Mouse (Mus musculus) spleen, postnatal 0 days (tissue): ENCODE data around the gene Fbxw4. TPM values are rescaled to one million over a fixed set of nuclear protein-coding genes. Genes with fewer than 3 reads are reported as not detected.

ENCODE experiments used
- polyA plus RNA-seq: library from polyadenylated mRNA; unstranded; fragments of >200 nt; fragmentation: Nextera tagmentation; extraction: Ambion mirVana; gene quantifications from 2 replicates; pipeline ENCODE4 v1.2.1, GENCODE M21; 2015

Fbxw4 gene
- 4.3 and 4.8 TPM in 2 replicates for polyA plus RNA-seq

GRCm38 (mm10) chr19:45659738-45660502, at the start of gene Fbxw4:
TSS of gene Fbxw4 (minus strand) at chr19:45660312.

GRCm38 (mm10) chr19:45560153-45560890, 99.8 kb downstream of the Fbxw4 start, which contains the start of the genes Poll and Gm17018:
TSS of gene Poll (minus strand) at chr19:45560531.
TSS of gene Gm17018 (plus strand) at chr19:45560615.

Other genes with a start within 250 kb of the Fbxw4 start
- 4.7 and 6.3 TPM in 2 replicates for gene Poll, start 99.8 kb downstream of the Fbxw4 start, polyA plus RNA-seq
- 22.5 and 25.9 TPM in 2 replicates for gene Gm17018, start 99.7 kb downstream of the Fbxw4 start, polyA plus RNA-seq
- gene Fgf8, start 82.6 kb upstream of the Fbxw4 start, polyA plus RNA-seq, result 1.1 and 1.2 TPM in 2 replicates
- gene Npm3, start 89.3 kb upstream of the Fbxw4 start, polyA plus RNA-seq, result 17.4 and 20.0 TPM in 2 replicates
- 30.5 and 36.3 TPM in 2 replicates for gene Mgea5, start 123.5 kb upstream of the Fbxw4 start, polyA plus RNA-seq
- gene Kcnip2, start 155.7 kb upstream of the Fbxw4 start, polyA plus RNA-seq, result 1.1 and 1.3 TPM in 2 replicates